Mouse (Mus musculus) lung, postnatal 36 days (tissue): ENCODE data around the gene Irf7.

Experiments used
- DNase-seq: peaks from one replicate; pipeline ENCODE4 v3.0.0; 2022; ENCODE audit warnings: mixed read lengths

Irf7 gene

GRCm38 (mm10) chr7:141265739-141266561 lies at the start of gene Irf7:
Gene Irf7 (minus strand): TSS chr7:141266481.
- DNase-seq: peak; percentile 88

DNA sequence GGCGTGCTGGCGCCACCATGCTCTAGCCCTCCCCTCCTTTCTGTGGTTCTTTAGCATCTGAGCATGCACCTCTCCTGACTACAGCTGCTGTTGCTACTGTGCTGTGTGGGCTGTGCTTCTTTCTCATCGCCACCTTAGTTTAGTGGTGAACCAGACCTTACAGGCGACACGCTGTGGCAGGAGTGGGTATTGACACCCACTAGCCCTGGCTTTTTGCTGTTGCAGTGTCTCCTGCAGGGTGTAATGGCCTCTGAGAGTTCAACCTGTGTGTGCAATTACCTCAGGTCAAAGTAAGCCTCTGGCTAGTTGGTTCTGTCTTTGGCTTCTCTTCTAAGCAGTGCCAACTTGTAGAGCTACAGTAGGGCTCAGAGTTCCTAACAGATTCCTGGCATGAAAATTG lies 49.7 kb upstream of the Irf7 start:
- DNase-seq: peak; percentile 64

DNA sequence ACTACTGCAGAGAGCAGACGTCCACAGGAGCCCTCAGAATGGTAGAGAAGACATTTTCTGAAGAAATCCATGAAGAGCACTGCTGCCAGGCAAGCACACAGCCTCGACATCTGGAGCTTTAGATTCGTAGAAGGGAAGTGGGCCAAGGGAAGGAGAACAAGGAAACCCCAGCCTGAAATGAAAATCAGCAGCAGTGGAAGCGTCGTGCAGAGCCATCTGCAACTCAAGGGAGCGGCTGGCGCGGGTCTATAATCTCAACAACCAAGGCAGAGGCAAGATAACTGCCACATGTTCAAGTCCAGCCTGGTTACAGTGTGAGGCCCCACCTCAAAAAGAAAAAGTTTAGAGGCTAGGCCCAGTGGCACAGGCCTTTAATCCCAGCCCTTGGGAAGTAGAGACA lies 48.8 kb upstream of the Irf7 start:
- DNase-seq: no peak

- DNase-seq: no peak
Measured at GRCm38 (mm10) chr7:141314416-141314815, 48.1 kb upstream of the Irf7 start.

DNA sequence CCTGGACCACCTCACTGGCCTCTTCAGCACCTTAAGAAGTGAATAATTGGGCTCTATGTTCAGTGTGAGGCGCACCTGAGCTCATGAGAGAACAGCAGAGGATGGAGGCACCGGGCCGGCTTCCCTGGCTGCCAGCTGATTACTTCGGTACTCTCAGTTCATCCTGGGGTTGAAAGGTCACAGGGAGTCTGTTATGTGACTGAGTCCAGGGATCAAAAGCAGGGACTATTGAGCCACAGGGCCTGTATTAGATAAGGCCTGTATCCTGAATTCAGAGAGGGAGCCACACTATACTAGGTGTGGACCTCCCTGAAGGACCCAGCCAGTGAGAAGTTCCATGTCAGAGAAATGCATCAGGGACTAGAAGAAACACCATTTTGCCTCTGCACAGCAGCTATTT lies 38.3 kb upstream of the Irf7 start:
- DNase-seq: no peak

DNA sequence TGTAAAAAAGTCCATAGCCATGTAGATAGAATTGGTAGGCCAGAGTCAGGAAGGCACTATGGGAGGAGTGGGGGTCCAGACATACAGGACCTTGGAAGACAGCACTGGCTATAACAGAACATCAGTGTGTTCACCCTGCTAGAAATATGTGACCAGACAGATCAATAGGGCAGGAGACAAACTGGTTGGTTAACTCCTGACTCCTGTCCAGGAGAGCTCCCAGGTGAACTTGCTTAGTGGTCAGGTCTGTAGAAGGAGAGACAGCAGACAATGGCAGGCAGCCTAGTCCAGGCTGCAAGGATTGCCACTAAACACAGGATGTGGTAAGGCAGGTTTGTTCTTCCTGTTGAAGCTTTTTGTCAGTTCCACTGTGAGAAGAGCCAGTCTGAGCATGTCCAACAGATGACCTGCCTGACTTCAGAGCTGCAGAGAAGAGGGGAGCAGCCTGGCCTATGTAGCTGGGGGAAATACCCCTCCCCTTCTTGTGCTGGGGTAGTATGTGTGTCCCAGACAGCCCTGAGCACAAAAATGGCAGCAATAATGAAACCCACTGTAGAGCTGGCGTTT lies 36.5 kb upstream of the Irf7 start:
- DNase-seq: no peak

GRCm38 (mm10) chr7:141301386-141301785 lies 35.1 kb upstream of the Irf7 start:
- no peak for DNase-seq

- no peak for DNase-seq
Measured at GRCm38 (mm10) chr7:141299175-141299574, 32.9 kb upstream of the Irf7 start.

- no peak for DNase-seq
Measured at GRCm38 (mm10) chr7:141297926-141298650, 31.8 kb upstream of the Irf7 start.

DNA sequence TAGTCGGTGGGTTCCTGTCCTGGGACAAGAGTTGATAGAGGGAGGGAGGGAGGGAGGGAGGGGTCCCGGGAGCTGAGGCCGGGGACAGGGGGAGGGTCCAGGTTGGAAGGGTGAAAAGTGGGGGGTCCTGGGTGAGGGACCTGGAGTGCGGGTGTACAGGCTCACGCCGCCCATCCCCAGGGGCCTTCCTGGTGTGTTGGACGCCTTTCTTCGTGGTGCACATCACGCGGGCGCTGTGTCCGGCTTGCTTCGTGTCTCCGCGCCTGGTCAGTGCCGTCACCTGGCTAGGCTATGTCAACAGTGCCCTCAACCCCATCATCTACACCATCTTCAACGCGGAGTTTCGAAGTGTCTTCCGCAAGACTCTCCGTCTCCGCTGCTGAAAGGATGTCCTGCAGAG lies 28.2 kb upstream of the Irf7 start:
- DNase-seq: no peak

- DNase-seq: peak; percentile 42
Measured at GRCm38 (mm10) chr7:141293852-141294471, 27.7 kb upstream of the Irf7 start.

- DNase-seq: no peak
Measured at GRCm38 (mm10) chr7:141292583-141293388, 26.5 kb upstream of the Irf7 start.

- no peak for DNase-seq
Measured at GRCm38 (mm10) chr7:141291921-141292582, 25.8 kb upstream of the Irf7 start, which contains the start of gene Drd4. Gene Drd4 (plus strand): TSS chr7:141292006.

DNA sequence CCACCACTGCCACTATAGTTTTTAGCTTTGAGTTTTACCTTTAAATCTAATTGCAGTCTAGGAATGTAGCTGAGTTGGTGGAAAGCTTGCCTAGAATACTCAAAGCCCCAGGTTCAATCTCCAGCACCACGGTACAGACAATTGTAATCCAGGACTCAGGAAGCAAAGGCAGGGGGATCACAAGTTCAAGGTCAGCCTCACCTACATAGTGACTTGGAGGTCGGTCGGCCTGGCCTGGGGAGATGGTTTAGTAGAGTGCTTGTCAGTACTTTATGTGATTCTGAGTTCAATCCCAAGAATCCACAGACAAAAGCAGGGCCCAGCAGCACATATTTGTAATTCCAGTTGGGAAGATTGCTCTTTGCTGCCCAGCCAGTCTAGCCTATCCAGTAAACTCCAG lies 21.8 kb upstream of the Irf7 start:
- no peak for DNase-seq

- no peak for DNase-seq
Measured at GRCm38 (mm10) chr7:141282756-141283155, 16.5 kb upstream of the Irf7 start.

DNA sequence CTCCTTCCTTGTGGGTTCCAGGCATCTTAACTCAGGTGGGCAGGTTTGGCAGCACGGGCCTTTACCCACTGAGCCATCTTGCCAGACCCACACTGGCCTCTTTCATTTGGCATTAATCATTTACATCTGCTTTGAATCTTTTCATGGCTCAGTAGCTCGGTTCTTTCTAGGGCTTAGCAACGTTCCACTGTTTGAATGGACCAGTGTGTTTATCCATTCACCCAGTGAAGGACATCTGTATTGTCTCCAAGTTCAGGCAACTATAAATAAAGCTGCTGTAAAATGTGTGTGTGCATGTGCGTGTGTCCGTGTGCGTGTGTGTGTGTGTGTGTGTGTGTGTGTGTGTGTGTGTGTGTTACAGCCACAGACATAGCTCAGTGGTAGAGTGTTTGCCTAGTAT lies 15.2 kb upstream of the Irf7 start:
- no peak for DNase-seq

GRCm38 (mm10) chr7:141278766-141279590 lies 12.7 kb upstream of the Irf7 start, which contains the start of gene Sct:
Gene Sct (minus strand): TSS chr7:141279133.
- DNase-seq: peak; percentile 17

DNA sequence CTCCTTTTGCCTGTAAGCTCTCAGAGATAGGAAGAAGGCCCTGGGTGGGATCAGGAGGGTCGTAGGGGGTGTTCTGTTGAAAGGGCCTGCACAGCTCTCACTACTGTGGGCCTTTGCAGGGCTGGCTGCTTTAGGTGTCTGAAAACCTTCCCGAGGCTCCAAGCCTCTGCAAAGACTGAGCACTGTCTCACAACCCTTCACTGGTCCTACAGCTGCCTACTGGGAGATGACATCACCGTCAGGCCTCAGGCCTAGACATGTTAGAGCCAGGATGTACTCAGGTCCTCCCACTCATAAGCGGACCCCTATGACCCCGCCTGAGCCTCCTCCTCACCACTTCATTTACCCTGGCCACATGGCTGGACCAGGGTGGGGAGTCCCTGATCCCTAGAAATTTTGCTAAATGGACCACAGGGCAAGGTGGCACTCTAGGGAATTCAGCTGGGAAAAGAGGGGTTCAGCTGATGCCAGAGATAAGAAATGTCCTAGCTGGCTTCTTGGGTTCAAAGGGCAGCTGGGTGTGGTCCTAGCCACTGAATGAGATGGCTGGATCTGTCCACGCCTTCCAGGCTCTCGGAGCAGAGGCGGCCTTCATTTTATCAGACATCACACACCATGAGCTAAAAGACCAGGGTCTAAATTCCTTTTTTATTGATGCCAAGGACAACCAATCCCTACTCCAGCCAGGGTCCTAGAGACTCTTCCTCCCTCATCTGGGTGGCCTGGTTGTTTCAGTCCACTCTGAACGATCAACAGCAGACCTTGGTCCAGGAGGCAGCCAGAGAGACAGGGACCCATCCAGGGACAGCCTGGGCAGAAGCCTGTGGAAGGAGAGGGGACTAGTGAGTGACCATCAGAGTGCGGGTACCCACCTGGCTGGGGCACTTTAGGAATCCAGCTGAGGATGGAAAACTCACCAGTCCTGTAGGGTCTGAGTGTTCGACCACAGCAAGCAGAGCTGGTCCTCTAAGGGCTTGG lies 11.7 kb upstream of the Irf7 start:
- DNase-seq: no peak

- DNase-seq: no peak
Measured at GRCm38 (mm10) chr7:141276546-141276945, 10.3 kb upstream of the Irf7 start, which contains the start of gene Cdhr5. Gene Cdhr5 (minus strand): TSS chr7:141276786.

GRCm38 (mm10) chr7:141275356-141275755 lies 9.1 kb upstream of the Irf7 start:
- no peak for DNase-seq
